Mouse (Mus musculus) kidney, postnatal 36 days (tissue): Measurements from ENCODE around the gene Rnf212b.

Source experiments
- DNase-seq, 2 experiments: peaks; one replicate each; pipeline ENCODE4 v3.0.0; 2021 to 2022; ENCODE audit warnings: mixed read lengths in 2 of 2

The Rnf212b gene

DNA sequence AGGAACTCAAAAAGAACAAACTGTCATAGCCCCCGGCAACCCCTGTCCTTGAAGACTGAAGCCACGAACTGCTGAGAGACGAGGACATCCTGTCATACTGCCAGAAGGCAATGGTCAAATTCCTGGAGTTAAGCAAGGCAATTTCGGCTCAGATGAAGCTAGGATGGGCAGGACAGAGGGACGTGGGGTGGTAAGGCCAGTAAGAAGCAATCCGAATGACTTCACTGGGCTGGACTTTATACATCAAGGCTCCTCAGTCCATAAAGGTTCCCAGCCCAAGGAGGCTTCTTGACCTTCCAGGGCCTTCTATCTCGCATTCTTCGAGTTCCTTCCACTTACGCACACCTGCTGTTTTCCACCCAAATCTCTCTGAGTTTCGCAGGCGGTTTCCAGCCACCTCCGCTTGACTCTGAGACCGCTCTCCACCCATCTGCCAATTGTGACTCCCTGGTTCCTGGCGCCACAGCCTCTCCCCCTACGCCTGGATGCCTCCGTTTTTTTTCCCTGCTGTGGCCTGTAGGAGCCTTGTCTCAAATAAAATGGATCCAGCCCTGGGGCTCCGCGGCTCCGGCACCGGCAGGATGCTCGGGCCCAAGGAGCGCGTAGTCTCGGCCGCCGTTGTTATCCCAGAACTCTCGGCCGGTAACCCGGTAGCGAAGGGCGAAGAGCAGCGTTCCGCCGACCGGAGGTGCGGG is 62.0 kb downstream of the Rnf212b start:
- DNase-seq = peak; percentile 43 to 58

- peak; percentile 91 to 95 for DNase-seq
Observed at GRCm38 (mm10) chr14:54876539-54877047, 62.7 kb downstream of the Rnf212b start.

DNA sequence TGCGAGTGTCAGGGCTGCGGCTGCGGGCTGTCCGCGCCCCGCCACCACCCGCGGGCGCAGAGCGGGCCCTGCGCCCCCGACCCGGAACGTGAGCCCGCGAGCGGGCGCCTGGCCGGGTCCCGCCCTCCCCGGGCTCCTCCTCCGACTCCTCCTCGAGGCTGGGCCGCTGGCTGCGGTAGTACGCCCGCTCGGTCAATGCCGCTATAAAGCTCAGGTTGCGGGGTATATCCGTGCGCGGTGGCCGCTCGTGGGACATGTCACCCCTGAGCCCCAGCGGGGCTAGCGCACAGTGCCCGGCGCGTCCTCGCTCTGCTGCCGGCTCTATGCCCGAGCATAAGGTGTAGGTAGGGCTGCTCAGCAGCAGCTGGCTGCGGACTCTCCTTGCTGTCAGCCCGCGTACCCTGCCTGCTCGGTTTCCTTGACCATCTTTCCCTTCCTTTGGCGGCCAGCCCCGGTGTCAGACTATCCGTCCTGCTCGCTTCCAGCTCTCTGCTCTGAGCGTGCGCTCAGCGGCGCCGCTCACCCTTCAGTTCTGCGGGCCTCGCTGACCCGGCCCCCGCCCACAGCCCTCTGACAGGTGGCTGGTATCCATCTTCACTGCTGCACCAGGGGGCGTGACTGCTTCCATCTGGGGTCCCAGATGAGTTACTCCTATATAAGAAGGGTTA is 63.2 kb downstream of the Rnf212b start, which contains the start of gene Ppp1r3e:
TSS of gene Ppp1r3e (minus strand) at position 503 of the 668 bp plus-strand sequence.
- peak; percentile 76 to 88 for DNase-seq

DNA sequence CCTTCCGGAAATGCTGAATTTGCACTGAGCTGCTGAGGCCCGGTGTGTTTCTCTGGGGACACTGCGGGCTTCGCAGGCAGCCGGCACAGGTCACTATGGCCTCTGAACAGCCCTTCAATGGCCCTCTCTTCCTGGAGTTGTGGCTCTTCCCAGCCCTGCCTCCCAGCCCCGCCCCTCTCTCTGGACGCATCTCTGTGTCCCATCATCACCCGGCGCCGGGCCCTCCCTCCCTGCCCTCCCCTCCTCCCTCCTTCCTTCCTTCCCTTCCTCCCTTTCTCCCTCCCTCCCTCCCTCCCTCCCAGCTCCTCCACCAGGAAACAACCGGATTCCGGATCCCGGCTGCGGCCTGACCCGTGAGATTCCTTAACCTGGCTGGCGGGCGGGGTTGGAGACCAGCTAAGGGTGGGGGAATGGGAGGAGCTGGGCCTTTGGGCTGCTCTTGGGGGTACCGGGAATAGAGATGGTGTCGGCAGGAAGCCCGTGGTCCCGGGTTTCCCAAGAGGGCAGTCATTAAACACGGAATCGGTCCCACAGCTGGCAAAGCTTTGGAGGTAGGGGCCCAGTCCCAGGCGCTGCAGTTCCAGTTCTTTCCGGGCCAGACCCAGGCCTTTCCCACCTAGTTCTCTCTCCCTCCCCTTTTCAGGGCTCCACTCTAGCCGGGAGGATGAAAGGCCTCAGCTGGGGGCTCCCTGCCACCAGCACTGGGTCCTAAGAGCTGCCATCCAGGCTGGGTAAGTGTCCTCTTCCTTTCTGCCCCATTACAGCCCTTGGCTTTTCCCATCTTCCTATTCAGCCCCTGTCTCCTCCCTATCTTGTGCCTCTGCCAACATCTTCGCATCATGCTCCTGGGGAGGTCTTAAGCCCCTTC is 69.4 kb downstream of the Rnf212b start, which contains the start of the genes Bcl2l2 and Gm20521:
TSS of gene Bcl2l2 (plus strand) at position 224 of the 868 bp plus-strand sequence.
TSS of gene Gm20521 (plus strand) at position 288 of the 868 bp plus-strand sequence.
- DNase-seq = peak; percentile 90 to 95

DNA sequence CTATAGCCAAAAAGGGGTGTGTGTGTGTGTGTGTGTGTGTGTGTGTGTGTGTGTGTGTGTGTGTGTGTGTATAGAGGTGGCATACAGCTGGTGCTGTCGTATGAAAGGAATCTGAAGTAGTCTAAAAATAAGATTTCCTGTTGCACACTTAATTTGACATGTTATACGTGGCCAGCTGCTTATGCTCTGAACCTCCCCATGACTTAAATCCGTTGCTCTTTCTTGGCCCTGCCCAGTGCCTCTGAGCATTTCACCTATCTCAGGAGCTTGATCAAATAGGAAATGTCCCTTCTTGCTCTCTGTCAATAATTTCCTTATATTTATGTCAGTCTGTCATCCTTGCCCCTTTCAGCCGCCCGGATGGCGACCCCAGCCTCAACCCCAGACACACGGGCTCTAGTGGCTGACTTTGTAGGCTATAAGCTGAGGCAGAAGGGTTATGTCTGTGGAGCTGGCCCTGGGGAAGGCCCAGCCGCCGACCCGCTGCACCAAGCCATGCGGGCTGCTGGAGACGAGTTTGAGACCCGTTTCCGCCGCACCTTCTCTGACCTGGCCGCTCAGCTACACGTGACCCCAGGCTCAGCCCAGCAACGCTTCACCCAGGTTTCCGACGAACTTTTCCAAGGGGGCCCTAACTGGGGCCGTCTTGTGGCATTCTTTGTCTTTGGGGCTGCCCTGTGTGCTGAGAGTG is 70.2 kb downstream of the Rnf212b start:
- peak in 1 of 2 experiments; percentile 29 for DNase-seq

- DNase-seq = no peak
Observed at GRCm38 (mm10) chr14:54885309-54885708, 71.4 kb downstream of the Rnf212b start.

DNA sequence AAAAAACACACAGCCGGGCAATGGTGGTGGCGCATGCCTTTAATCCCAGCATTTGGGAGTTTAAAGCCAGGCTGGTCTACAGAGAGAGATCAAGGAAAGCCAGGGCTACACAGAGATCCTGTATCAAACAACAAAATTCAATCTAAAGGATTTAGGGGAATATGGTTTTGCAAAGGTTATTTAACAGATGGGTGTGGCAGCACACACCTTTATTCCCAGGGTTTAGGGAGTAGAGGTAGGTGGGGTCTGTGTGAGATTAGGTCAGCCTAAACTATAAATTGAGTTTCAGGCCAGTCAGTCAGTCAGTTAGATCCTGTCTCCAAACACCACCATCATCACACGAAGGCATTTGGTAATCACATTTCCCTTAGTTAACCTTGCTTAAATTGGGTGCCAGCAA is 78.3 kb downstream of the Rnf212b start, which contains the start of gene Pabpn1:
TSS of gene Pabpn1 (plus strand) at position 301 of the 400 bp plus-strand sequence.
- no peak for DNase-seq

- DNase-seq = peak; percentile 96 to 99
Observed at GRCm38 (mm10) chr14:54893651-54894181, 79.8 kb downstream of the Rnf212b start.

GRCm38 (mm10) chr14:54894296-54895151 is 80.6 kb downstream of the Rnf212b start:
- DNase-seq = peak; percentile 58 to 79

DNA sequence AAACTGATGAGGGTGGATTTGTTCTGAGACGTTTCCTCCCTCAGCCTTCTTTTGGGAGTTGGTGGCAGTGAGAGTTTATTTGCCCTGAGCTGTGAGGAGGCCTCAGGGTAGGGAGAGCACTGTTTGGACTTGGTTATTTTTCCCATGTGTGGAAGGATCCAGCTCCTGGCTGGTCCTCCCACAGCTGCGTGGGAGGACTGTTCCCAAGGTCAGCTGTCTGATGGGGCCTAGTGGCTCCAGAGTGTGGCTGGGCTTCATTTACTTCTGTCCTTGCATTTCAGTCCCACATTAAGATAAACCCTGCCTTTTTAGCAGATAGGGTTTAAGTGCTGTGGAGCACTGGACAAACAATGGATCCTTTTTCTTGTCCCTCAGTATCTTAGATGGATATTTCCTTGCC is 83.5 kb downstream of the Rnf212b start:
- no peak for DNase-seq

DNA sequence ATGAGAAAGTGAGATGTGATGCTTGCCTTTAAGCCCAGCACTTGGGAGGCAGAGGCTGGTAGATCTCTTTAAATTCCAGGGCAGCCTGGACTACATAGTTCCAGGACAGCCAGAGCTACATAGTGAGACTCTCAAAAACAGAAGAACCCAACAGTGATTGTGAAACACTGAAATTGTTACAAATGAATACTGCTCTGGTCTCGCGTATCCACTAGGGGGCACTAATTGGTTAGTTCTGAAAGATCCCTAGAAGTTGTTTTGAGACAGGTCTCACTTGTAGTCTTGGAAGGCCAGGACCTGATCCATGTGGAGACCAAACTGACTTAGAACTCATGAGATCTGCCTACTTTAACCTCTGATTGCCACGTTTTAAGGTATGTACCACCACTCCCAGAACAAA is 86.4 kb downstream of the Rnf212b start:
- DNase-seq = peak; percentile 81 to 84

- DNase-seq = no peak
Observed at GRCm38 (mm10) chr14:54903641-54904040, 89.7 kb downstream of the Rnf212b start.
